Mouse (Mus musculus): ENCODE measurements around the gene Afg3l1. TPM values are rescaled to one million over a fixed set of nuclear protein-coding genes. Genes with fewer than 3 reads are reported as not detected.
"Not testable (repeated sequence)": the region's sequence is repeated elsewhere in the genome, so short reads cannot be mapped to it uniquely, and the experiment has no call there.

Afg3l1 gene
- 29.6 and 31.1 TPM in 2 replicates for polyA plus RNA-seq (2012; rRNA removed)

DNA sequence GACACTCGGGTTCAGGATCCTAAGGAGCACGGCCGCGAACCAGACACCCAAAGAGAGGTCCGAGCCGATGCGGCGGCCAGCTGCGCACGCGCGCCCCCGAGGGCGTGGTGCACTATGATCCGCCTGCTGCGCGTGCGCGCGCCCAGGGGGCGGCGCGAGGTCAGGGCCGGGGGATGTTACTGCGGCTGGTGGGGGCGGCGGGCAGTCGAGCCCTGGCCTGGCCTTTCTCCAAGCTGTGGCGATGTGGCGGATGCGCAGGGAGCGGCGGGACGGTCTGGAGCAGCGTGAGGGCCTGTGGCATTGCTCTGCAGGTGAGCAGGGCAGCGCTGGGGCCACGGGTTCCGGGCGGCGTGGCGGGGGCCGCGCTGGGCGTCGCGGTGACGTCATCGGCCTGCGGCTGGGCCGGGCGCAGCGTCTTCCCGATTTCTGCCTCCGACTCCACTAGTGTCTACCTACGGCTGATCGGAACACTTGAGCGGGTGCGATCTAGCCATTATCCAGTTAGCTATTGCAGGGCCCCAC, at the start of gene Afg3l1:
Afg3l1 (plus strand) TSS at position 167 of the 522 bp plus-strand sequence.
- DNase-seq (ENCODE audit: low read depth), result no peak

GRCm38 (mm10) chr8:123428343-123428893, 49.3 kb upstream of the Afg3l1 start:
- DNase-seq (ENCODE audit: low read depth), result no peak

GRCm38 (mm10) chr8:123428939-123429721, 48.6 kb upstream of the Afg3l1 start:
- DNase-seq (ENCODE audit: low read depth), result no peak

- DNase-seq (ENCODE audit: low read depth), result not testable (repeated sequence)
Measured at GRCm38 (mm10) chr8:123429722-123430013, 48.0 kb upstream of the Afg3l1 start.

GRCm38 (mm10) chr8:123430936-123431335, 46.8 kb upstream of the Afg3l1 start:
- DNase-seq (ENCODE audit: low read depth), result not testable (repeated sequence)

DNA sequence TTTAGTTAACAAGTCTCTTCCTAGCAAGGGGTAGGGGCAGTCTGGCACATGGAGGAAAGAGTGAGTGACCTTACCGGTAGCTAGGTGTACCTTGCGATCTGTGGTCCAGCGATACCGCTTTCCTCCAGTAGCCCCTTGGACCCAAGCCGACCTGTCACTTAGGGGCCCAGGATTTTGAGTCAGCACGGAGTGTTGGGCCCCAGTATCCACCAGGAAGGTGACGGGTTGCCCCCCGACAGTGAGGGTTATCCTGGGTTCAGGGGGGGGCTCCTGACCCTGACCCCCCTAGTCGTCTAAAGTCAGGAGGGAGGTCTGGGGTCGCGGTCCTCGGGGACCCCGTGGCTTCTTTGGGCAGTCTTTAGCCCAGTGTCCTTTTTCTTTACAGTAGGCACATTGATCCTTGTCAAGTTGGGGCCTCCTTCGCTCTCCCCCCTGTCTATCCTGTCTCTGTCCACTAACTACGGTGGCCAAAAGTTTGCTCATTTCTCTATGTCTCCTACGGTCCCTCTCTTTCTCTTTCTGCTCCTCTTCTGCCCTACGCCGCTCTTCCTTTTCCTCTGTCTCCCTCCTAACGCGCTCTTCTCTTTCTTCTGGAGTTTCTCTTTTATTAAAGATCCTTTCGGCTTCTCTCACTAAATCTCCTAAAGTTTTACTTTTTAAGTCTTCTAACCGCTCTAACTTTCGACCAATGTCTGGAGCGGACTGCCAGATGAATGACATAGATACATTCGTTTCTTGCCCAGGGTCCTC, 45.9 kb upstream of the Afg3l1 start:
- no peak for DNase-seq (ENCODE audit: low read depth)

- DNase-seq (ENCODE audit: low read depth), result no peak
Measured at GRCm38 (mm10) chr8:123432381-123432780, 45.3 kb upstream of the Afg3l1 start.

DNA sequence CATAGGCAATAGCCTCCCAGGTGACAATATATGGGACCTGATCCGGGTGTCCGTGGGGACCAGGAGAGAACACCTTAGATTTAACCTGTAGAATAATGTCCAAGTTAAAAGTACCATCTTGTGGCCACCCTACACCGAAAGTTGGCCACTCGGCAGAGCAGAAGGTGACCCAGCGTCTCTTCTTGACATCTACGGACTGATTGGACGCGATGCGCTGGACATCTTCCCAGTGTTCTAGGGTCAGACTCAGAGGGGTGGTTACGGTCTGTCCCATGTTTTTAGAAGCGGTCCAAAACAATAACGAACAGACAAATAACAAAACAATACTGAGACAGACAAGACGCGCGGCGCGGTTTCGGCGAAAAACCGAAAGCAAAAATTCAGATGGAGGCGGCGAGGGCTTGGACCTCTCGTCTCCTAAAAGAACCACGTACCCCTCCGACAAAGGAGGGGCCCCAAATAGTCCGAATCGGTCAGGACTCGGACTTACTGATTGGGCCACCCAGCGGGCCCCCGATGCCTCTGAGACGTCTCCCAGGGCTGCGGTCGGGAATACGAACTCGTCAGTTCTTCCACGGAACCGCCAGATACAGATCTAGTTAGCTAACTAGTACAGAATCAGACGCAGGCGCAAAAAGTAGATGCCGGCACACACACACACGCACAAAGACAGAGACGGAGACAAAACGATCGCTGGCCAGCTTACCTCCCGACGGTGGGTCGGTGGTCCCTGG, 44.3 kb upstream of the Afg3l1 start:
- not testable (repeated sequence) for DNase-seq (ENCODE audit: low read depth)

DNA sequence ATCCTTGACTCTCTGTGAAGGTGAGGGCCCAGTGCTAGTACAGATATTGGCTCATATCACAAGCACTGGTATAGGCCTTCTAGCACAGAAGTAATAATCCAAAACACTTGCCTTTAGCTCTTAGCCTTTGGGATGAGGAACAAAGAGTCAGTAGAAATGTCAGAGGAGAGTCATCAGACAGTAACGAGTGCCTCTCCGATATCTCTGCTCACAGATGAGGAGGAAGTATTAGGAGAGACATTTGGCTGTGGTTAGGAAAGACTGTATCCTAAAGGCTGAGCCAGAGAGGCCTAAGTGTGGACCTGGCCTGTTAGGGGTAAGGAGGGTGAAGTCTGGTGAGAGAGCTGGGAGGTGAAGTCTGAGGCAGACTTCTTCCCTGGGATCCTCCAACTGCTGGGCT, 35.9 kb upstream of the Afg3l1 start:
- DNase-seq (ENCODE audit: low read depth), result no peak

DNA sequence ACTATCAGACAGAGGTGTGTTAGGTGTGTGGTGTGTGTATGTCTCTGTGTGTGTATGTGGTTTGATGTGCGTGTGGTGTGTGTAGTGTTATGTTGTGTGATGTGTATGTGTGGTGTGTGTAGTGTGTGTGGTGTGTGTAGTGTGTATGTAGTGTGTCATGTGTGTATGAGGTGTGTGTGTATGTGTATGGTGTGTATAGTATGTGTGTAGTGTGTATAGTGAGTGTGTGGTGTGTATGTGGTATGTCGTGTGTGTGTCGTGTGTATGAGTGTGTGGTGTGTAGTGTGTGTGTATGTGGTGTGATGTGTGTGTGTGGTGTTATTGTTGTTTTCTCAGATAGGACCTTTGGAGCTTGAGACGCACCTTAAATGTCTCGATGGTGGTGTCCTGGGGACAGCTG, 35.4 kb upstream of the Afg3l1 start:
- DNase-seq (ENCODE audit: low read depth), result no peak

- DNase-seq (ENCODE audit: low read depth), result peak; percentile 59
Measured at GRCm38 (mm10) chr8:123442871-123443575, 34.7 kb upstream of the Afg3l1 start.

GRCm38 (mm10) chr8:123443576-123443921, 34.2 kb upstream of the Afg3l1 start:
- no peak for DNase-seq (ENCODE audit: low read depth)

- DNase-seq (ENCODE audit: low read depth), result no peak
Measured at GRCm38 (mm10) chr8:123444131-123444530, 33.6 kb upstream of the Afg3l1 start.

DNA sequence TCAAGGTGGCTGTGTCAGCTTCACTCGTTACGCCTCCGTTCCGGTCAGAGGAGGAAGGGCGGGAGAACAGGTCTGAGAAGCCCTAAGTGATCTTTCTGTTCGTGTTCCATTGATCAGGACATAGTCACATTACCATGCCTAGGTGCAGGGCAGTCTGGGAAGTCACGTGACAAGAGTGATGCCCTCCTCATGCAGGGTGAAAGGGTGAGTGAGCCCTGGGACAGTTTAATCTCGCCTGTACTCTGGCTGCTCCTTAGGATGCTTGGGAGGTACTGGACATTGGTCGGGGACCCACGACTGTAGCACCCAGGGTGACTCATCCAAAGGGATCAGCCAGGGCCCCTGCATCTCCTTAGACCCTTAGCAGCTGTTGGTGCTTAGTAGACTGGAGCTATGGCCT, 31.7 kb upstream of the Afg3l1 start:
- DNase-seq (ENCODE audit: low read depth), result no peak

DNA sequence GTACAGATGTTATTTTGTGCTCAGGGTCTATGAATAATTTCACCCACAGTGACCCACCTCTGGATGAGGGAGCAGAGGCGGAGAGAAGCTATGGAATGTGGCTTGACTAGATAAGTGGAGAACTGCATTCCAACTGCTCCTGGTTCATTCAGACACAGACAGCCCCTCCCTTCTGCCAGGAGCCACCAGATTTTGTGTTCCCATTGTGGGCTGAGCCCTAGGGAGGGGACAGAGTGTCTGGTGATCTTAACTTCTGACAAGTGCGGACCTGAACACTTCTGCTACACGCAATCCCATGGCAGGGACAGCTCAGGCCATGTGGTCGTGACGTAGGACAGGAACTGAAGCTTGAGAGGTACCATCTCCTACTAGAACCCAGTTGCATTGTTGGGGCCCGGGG, 30.9 kb upstream of the Afg3l1 start:
- DNase-seq (ENCODE audit: low read depth), result peak; percentile 74

- no peak for DNase-seq (ENCODE audit: low read depth)
Measured at GRCm38 (mm10) chr8:123450783-123451182, 26.9 kb upstream of the Afg3l1 start.

DNA sequence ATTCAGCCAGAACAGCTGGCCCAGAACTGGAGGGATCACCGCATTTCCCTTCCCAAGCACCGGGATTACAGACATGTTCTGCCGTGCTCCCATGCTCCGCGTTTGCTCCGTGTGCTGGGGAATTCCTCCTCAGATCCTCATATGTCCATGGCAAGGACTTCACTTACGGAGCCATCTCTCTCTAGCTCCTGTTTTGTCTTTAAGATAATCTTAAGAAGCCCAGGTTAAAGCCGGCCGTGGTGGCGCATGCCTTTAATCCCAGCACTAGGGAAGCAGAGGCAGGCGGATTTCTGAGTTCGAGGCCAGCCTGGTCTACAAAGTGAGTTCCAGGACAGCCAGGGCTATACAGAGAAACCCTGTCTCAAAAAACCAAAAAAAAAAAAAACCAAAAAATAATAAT, 26.0 kb upstream of the Afg3l1 start:
- DNase-seq (ENCODE audit: low read depth), result not testable (repeated sequence)

- no peak for DNase-seq (ENCODE audit: low read depth)
Measured at GRCm38 (mm10) chr8:123452149-123452548, 25.6 kb upstream of the Afg3l1 start.

GRCm38 (mm10) chr8:123453291-123453690, 24.4 kb upstream of the Afg3l1 start:
- DNase-seq (ENCODE audit: low read depth), result no peak

DNA sequence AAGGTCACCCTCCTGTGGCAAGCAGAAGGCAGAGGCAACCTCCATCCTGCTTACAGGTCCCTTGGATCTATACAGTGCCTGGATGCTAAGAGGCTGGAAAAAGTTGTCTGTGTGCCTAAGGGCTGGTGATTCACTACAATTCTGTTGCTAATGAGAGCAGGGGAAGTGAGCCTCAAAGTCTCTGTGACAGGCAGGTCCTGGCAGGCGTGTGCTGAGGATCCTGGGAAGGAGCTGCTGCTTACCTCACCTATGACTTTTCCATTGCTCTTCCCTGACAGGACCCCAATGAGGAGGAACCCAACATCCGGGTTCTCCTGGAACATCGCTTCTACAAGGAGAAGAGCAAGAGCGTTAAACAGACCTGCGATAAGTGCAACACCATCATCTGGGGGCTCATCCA, 23.8 kb upstream of the Afg3l1 start:
- DNase-seq (ENCODE audit: low read depth), result no peak

GRCm38 (mm10) chr8:123454559-123454958, 23.1 kb upstream of the Afg3l1 start:
- DNase-seq (ENCODE audit: low read depth), result no peak
